Mouse (Mus musculus): ENCODE measurements around the gene Atp6v1g2. TPM values are rescaled to one million over a fixed set of nuclear protein-coding genes. Genes with fewer than 3 reads are reported as not detected.
"Not testable (repeated sequence)": the region's sequence is repeated elsewhere in the genome, so short reads cannot be mapped to it uniquely, and the experiment has no call there.

The Atp6v1g2 gene
- polyA plus RNA-seq, 1 experiment from 2014 or later, result 3.8 TPM

- Histone ChIP-seq H3K27ac (no peak overlapping the region), H3K9me3 (no peaks in the 10 kb centered on the region), H3K27me3 (no peaks in the 10 kb centered on the region), H3K4me2 (no peak overlapping the region), H3K4me3 (no peak overlapping the region), H3K4me1 (peaks cover 27% of the 10 kb centered on the region), H3K9ac (no peak overlapping the region), H3K36me3 (peaks cover 49% of the 10 kb centered on the region)
- no peak for ATAC-seq (ENCODE audit: insufficient number of reproducible peaks, low FRiP score, low TSS enrichment, low read depth)
- 94% methylated on average over 10 of the region's 10 CpGs for WGBS
Measured at GRCm38 (mm10) chr17:35231022-35231421, 2.4 kb upstream of the Atp6v1g2 start.

- ATAC-seq (ENCODE audit: insufficient number of reproducible peaks, low FRiP score, low TSS enrichment, low read depth), result no peak
- no peak overlapping the region for H3K9ac ChIP-seq
- whole genome bisulfite sequencing, result 13% methylated on average over 12 of the region's 12 CpGs
Measured at GRCm38 (mm10) chr17:35232043-35232442, 1.4 kb upstream of the Atp6v1g2 start.

GRCm38 (mm10) chr17:35232659-35233058 lies 801 bp upstream of the Atp6v1g2 start:
- Histone ChIP-seq H3K9ac (no peak overlapping the region), H3K36me3 (peaks cover 37% of the 10 kb centered on the region), H3K9me3 (no peaks in the 10 kb centered on the region), H3K4me3 (no peak overlapping the region), H3K4me2 (0 out of 2 replicates have a peak overlapping the region, but pooled peaks have one; percentile 7), H3K27ac (peak overlapping the region; percentile 75), H3K27me3 (no peaks in the 10 kb centered on the region), H3K4me1 (peaks cover 34% of the 10 kb centered on the region)
- ATAC-seq (ENCODE audit: insufficient number of reproducible peaks, low FRiP score, low TSS enrichment, low read depth), result no peak
- whole genome bisulfite sequencing, result 79% methylated on average over 5 of the region's 5 CpGs

More at GRCm38 (mm10) chr17:35232043-35232442, 1.4 kb upstream of the Atp6v1g2 start:
- Histone ChIP-seq H3K27ac (no peak overlapping the region), H3K36me3 (peaks cover 43% of the 10 kb centered on the region), H3K4me1 (peaks cover 34% of the 10 kb centered on the region), H3K4me3 (no peak overlapping the region), H3K27me3 (no peaks in the 10 kb centered on the region), H3K9me3 (no peaks in the 10 kb centered on the region), H3K4me2 (no peak overlapping the region)

DNA sequence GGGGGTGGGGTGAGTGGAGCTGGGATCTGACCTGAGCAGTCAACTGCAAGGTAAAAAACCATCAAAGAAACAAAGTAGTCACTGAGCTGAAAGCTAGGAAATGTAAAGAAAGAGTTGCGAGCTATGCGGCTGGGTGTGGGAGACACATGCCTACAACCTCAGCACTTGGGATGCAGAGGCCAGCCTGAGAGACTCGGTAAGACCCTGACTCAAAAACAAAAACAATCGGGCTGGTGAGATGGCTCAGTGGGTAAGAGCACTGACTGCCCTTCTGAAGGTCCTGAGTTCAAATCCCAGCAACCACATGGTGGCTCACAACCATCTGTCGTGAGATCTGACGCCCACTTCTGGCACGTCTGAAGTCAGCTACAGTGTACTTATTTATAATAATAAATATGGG lies 630 bp downstream of the Atp6v1g2 start:
- Histone ChIP-seq H3K4me2 (peak overlapping the region; percentile 80), H3K4me3 (peak overlapping the region; percentile 57), H3K27ac (0 out of 2 replicates have a peak overlapping the region, but pooled peaks have one; percentile 96), H3K4me1 (peaks cover 34% of the 10 kb centered on the region), H3K36me3 (peaks cover 23% of the 10 kb centered on the region)
- not testable (repeated sequence) for ATAC-seq (ENCODE audit: insufficient number of reproducible peaks, low FRiP score, low TSS enrichment, low read depth); H3K27me3 ChIP-seq; H3K9ac ChIP-seq; H3K9me3 ChIP-seq
- 86% methylated on average over 7 of the region's 7 CpGs for WGBS

DNA sequence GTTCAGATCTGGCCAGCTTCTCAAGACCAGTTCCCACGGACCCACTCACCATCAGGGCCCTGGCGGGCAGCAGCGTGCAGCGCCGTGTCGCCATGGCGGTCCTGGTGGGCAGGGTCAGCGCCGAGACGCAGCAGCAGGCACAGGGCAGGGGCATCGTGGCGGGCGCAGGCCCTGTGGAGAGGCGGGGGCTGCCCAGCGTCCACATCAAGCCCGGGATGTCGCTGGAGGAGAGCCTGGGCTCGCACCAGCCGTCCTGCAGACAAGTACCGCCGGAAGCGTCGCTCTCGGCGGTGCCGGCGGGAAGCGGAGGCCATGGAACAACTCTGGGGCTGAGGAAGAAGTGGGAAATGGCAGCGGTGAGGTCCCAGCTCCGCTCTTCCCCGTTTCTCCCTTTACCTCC lies 1.4 kb downstream of the Atp6v1g2 start:
- WGBS, result 5% methylated on average over 31 of the region's 31 CpGs
- no peak for ATAC-seq (ENCODE audit: insufficient number of reproducible peaks, low FRiP score, low TSS enrichment, low read depth)

GRCm38 (mm10) chr17:35235614-35236389 lies 2.3 kb downstream of the Atp6v1g2 start, which contains the start of gene Nfkbil1:
TSS of gene Nfkbil1 (minus strand) at chr17:35235792.
- Histone ChIP-seq H3K36me3 (peaks cover 9% of the 10 kb centered on the region), H3K27ac (peak within 1 kb of the TSS; percentile 96), H3K4me2 (peak within 1 kb of the TSS; percentile 80), H3K27me3 (no peaks in the 10 kb centered on the region), H3K4me1 (peaks cover 42% of the 10 kb centered on the region), H3K9me3 (no peaks in the 10 kb centered on the region), H3K9ac (peak within 1 kb of the TSS; percentile 59), H3K4me3 (peak within 1 kb of the TSS; percentile 57)
- ATAC-seq (ENCODE audit: insufficient number of reproducible peaks, low FRiP score, low TSS enrichment, low read depth), result peak; percentile 86
- under 1% methylated on average over 35 of the region's 35 CpGs for WGBS

More for the DNA sequence above, 1.4 kb downstream of the Atp6v1g2 start:
- Histone ChIP-seq H3K4me2 (peak overlapping the region; percentile 80), H3K27ac (peak overlapping the region; percentile 96), H3K27me3 (no peaks in the 10 kb centered on the region), H3K4me3 (peak overlapping the region; percentile 57), H3K9me3 (no peaks in the 10 kb centered on the region), H3K9ac (peak overlapping the region; percentile 59), H3K4me1 (peaks cover 34% of the 10 kb centered on the region), H3K36me3 (peaks cover 15% of the 10 kb centered on the region)

DNA sequence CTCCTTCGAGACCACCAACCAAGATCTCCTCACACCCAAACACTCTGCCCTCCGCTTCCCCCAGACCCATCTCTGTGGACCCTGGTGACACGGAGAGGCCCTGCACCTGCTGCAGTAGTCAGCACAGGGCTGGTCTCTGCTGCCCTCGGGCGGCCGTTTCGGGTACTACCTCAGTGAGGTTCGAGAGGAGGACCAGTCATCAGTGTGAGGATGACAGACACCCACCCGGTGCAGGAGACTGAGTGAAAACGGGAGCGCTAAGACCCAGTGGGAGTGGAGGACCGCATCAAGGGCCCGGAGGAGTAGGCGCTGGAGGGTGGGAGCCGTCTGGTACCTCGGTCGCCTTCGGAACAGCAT lies 2.9 kb downstream of the Atp6v1g2 start:
- WGBS, result under 1% methylated on average over 18 of the region's 18 CpGs
- H3K4me1 ChIP-seq, result peaks cover 45% of the 10 kb centered on the region
- peak overlapping the region; percentile 96 for H3K27ac ChIP-seq
- peak overlapping the region; percentile 57 for H3K4me3 ChIP-seq
- peaks cover 3% of the 10 kb centered on the region; the same call in 1 of the 2 replicates for H3K36me3 ChIP-seq
- H3K9ac ChIP-seq, result peak overlapping the region; percentile 59
- no peaks in the 10 kb centered on the region for H3K9me3 ChIP-seq
- no peaks in the 10 kb centered on the region for H3K27me3 ChIP-seq
- peak; percentile 50 for ATAC-seq (ENCODE audit: insufficient number of reproducible peaks, low FRiP score, low TSS enrichment, low read depth)
- H3K4me2 ChIP-seq, result peak overlapping the region; percentile 80

- no peak overlapping the region for H3K9ac ChIP-seq
- H3K27me3 ChIP-seq, result no peaks in the 10 kb centered on the region
- H3K4me3 ChIP-seq, result no peak overlapping the region
- H3K36me3 ChIP-seq, result 0 out of 2 replicates have a peak, but pooled peaks cover 2% of the 10 kb centered on the region
- H3K4me1 ChIP-seq, result peaks cover 41% of the 10 kb centered on the region
- H3K9me3 ChIP-seq, result no peaks in the 10 kb centered on the region
- WGBS, result 75% methylated on average over 9 of the region's 9 CpGs
- no peak overlapping the region for H3K27ac ChIP-seq
- no peak for ATAC-seq (ENCODE audit: insufficient number of reproducible peaks, low FRiP score, low TSS enrichment, low read depth)
- no peak overlapping the region for H3K4me2 ChIP-seq
Measured at GRCm38 (mm10) chr17:35236996-35237395, 3.5 kb downstream of the Atp6v1g2 start.

DNA sequence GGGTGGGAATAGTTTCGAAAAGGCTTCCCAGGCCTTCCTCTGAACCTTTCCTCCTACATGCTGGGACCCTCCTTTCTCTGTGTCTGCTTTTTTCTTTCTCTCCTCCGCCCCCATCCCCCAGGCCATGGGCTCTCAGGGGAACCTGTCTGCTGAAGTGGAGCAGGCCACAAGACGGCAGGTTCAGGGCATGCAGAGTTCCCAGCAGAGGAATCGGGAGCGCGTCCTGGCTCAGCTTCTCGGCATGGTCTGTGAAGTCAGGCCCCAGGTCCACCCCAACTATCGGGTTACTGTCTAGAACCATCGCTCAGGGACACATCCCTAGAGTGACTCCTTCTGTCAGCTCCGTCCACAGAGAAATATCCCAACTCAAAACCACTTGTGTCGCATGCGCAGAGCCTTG lies 4.0 kb downstream of the Atp6v1g2 start:
- H3K27me3 ChIP-seq, result no peaks in the 10 kb centered on the region

DNA sequence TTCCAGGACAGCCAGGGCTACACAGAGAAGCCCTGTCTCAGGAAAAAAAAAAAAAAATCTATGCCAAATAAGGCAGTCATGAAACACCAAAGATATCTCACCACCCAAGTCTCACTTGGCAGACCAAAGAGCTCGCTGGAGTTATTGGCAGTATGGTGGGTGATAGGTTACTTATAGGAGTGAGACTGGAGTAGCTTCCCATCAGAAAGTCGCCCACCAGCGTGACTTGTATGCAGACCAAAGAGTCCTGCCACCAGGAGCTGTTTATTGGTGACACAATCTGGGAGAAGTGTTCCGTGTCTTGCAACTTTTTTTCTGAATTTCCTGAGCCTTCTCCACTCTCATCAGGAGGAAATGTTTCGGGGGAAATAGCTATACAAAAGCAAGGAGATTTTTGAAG lies 6.2 kb downstream of the Atp6v1g2 start:
- no peak for ATAC-seq (ENCODE audit: insufficient number of reproducible peaks, low FRiP score, low TSS enrichment, low read depth)
- no peaks in the 10 kb centered on the region for H3K9me3 ChIP-seq
- H3K27me3 ChIP-seq, result no peaks in the 10 kb centered on the region
- 80% methylated on average over 5 of the region's 5 CpGs for WGBS
- H3K4me1 ChIP-seq, result peaks cover 36% of the 10 kb centered on the region
- no peak overlapping the region for H3K4me3 ChIP-seq
- H3K9ac ChIP-seq, result no peak overlapping the region
- H3K36me3 ChIP-seq, result peaks cover 12% of the 10 kb centered on the region
- no peak overlapping the region for H3K27ac ChIP-seq
- H3K4me2 ChIP-seq, result no peak overlapping the region

More for the DNA sequence above, 4.0 kb downstream of the Atp6v1g2 start:
- H3K4me2 ChIP-seq, result no peak overlapping the region
- H3K4me1 ChIP-seq, result peaks cover 36% of the 10 kb centered on the region
- H3K9ac ChIP-seq, result no peak overlapping the region
- 86% methylated on average over 12 of the region's 12 CpGs for WGBS
- no peaks in the 10 kb centered on the region for H3K9me3 ChIP-seq
- H3K4me3 ChIP-seq, result no peak overlapping the region
- H3K27ac ChIP-seq, result no peak overlapping the region
- H3K36me3 ChIP-seq, result 0 out of 2 replicates have a peak, but pooled peaks cover 2% of the 10 kb centered on the region
- no peak for ATAC-seq (ENCODE audit: insufficient number of reproducible peaks, low FRiP score, low TSS enrichment, low read depth)

- WGBS, result 22% methylated on average over 12 of the region's 12 CpGs
- H3K27ac ChIP-seq, result peak overlapping the region; percentile 98
- H3K4me1 ChIP-seq, result peaks cover 46% of the 10 kb centered on the region
- H3K4me3 ChIP-seq, result peak overlapping the region; percentile 89
- ATAC-seq (ENCODE audit: insufficient number of reproducible peaks, low FRiP score, low TSS enrichment, low read depth), result no peak; the same call in 1 of the 2 replicates
- no peaks in the 10 kb centered on the region for H3K27me3 ChIP-seq
- peak overlapping the region; percentile 18 for H3K9ac ChIP-seq
- peaks cover 22% of the 10 kb centered on the region for H3K36me3 ChIP-seq
- no peaks in the 10 kb centered on the region for H3K9me3 ChIP-seq
- peak overlapping the region; percentile 76 for H3K4me2 ChIP-seq
Measured at GRCm38 (mm10) chr17:35240384-35241304, 7.2 kb downstream of the Atp6v1g2 start.

Measured in limb, embryonic 15.5 days (tissue).